Mouse (Mus musculus): ENCODE data around the gene Siah1b. TPM values are rescaled to one million over a fixed set of nuclear protein-coding genes. Genes with fewer than 3 reads are reported as not detected.

Gene Siah1b
- 1 to 10 TPM; 3.3 to 3.4 TPM for total RNA-seq (2021)
- long read RNA-seq, experiment 1, partial matches to known transcripts = 0 of 2 reads
- long read RNA-seq, experiment 1, other reads (novel, unspliced or antisense) = 0 of 2 reads
- long read RNA-seq, experiment 2, partial matches to known transcripts = 0 of 2 reads
- long read RNA-seq, experiment 2, other reads (novel, unspliced or antisense) = 0 of 2 reads

DNA sequence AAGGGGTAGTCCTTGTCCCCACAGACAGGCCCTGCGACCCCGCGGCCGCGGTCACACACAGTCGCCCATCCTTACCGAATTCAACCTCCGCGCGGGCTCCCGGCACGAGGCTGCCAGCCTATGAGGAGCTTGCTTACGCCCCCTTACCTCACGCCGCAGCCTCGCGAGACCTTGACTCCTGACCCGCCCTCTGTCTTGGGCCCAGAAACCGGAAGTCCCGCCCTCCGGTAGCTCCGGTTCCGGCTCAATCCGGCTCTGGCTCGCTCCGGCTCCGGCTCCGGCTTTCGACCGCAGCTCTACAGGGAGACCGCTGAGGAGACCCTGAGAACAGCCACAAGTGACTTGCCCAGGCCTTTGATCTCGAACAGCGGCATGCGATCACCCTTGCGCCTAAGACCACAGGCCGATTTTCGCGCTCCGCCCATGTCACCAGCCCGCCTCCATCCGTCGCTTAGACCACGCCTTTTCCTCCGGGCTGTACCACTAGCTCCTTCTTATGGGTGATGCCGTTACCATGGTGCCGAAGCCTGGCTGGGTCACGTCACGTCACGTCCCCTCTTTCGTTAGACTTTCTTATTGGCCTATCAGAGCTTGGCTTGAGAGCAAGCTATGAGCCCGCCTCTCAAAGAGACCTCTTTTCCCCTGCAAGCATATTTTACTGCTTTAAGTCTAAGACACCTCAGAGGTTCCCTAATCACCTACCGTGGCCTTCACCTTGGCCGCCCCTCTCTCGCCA is at the start of gene Siah1b:
Gene Siah1b (minus strand): TSS at position 454 of the 736 bp plus-strand sequence.
- DNase-seq (ENCODE audit: low spot score) = peak; percentile 92

DNA sequence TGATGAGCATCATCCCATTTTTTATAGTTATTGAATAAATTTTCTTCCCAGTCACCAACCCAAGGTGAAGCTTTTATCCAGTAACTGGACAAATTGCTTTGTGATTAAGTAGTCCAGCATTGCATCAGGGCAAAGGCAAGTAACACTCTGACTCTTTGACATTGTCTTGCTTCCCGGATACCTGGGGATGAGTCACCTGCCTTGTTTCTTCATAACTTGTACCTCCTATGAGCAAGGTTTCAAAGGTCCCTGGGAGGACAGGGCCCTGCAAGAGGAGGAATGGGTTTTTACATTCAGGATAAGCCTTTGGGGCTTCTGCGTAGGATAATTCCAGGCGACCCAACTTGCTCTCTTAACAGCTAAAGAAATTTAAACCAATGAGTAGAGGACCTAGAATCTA is 47.6 kb upstream of the Siah1b start:
- DNase-seq (ENCODE audit: low spot score) = no peak

DNA sequence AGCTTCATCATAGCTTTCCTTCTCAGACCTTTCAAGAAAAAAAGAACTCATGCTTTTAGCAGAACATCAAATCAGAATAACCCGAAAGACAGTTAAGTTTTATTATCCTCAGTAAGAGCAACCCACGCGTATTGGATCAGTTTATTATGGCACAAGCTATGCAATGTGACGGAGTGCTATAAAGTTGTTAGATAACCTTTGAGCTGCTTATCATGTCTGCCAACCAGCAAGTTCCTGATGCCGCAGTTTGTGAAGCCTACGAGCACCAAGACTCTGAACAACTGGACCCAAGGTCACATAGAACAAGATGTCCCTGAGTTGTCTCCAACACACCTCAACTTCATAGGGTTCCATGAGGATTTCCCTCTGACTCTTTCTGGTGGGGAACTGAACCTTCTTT is 37.5 kb upstream of the Siah1b start:
- DNase-seq (ENCODE audit: low spot score) = no peak

DNA sequence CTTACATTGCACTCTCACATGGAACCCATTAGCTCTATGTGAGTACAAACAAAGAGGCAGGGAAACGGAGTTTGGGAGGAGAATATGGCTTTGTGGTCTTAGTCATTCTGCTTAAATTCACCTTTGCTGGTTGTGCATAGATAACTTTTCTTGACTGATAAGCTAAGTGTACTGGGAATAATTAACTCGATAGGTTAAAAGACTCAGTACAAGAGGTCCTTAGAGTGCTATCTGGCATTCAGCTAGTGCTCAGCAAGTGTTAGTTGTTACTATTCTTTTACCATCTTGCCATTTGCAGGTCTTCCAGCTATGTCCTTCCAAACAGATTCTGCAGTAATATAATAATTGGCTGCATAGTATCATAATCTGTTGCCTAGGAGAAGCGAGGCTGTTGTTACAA is 34.9 kb upstream of the Siah1b start:
- DNase-seq (ENCODE audit: low spot score) = no peak

DNA sequence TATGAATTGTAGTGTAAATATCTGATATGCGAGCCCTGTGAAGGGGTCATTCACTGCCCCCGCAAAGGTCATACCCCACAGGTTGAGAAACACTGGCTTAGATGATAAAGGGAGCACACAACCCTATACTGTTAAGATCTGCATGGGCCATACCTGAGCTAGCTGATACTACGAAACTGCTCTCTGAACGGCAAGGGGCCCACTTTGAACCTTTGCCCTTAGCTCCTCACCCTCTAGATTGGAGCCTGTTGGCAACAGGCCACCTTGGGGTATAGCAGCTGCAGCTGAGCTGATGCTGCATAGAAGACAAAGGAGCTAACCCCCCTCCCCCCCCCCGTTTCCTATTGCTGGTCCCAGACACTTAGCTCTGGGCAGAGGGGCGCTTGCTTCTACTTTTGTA is 26.4 kb upstream of the Siah1b start:
- DNase-seq (ENCODE audit: low spot score) = no peak

DNA sequence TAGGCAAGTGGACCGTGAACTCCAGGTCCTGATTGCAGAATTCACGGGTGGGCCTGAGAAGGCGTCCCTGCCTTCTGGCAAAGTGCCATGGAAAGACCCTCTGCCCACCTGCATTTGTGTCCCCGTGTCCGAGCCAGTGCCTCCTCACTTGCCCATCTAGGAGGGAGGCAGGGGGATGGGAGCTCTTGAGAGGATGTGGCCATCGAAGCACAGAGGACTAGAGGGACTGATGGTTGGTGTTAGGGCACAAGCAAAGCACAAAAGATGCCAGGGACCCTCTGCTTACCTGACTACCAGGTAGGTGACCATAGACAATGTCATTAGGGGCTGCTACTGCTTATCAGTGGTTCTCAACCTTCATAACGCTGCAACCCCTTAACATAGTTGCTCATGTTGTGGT is 25.9 kb upstream of the Siah1b start:
- no peak for DNase-seq (ENCODE audit: low spot score)

DNA sequence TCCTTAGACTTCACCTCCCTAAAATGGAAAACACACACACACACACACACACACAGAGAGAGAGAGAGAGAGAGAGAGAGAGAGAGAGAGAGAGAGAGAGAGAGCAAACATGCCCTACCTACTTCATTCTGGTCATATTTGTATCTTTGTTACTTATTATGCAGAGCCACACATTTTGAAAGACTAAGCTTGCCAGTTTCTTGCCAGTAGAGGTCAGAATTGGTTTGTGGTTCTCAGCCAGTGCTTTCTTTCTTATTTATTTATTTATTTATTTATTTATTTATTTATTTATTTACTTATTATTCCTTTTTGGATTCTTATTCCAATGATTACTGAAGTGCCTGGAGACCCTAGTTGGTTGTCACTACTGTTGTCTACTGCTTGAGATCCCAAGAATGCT is 25.2 kb upstream of the Siah1b start:
- no peak for DNase-seq (ENCODE audit: low spot score)

DNA sequence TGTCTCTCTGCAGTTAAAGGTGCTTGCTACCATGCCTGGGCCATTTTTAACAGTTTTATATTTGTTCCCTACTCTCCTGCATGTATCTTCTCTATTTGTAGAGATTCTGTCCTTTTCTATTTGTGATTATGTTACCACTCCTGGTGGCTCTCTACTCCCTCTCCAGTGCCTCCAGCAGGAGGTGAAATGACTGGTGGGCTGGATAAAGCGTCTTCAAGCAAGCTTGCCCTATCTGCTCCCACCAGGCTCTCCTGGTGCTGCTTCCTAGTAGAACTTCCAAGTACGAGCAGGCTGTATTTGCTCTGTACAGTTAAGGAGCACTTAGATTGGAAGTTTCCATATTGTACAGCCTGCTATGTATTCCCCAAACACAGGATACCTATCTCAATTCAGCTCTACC is 19.5 kb upstream of the Siah1b start:
- no peak for DNase-seq (ENCODE audit: low spot score)

DNA sequence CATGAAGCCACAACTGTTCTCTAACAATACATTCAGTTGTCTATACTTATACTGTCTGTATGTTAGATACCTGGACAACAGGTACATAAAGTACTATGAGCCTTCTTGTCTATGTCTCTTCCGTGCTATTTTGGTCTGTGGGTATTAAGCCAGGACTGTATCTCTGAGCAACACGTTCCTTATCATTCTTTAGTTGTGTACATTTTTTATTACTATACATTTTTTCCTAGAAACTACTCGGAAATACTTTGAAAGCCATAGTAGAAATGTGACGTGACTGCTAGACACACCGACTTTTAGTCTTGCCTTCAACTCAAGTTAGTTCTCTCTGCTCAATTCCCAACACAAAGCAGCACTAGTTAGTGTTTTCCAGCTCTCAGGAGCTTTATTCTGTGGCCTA is 17.1 kb upstream of the Siah1b start:
- no peak for DNase-seq (ENCODE audit: low spot score)

DNA sequence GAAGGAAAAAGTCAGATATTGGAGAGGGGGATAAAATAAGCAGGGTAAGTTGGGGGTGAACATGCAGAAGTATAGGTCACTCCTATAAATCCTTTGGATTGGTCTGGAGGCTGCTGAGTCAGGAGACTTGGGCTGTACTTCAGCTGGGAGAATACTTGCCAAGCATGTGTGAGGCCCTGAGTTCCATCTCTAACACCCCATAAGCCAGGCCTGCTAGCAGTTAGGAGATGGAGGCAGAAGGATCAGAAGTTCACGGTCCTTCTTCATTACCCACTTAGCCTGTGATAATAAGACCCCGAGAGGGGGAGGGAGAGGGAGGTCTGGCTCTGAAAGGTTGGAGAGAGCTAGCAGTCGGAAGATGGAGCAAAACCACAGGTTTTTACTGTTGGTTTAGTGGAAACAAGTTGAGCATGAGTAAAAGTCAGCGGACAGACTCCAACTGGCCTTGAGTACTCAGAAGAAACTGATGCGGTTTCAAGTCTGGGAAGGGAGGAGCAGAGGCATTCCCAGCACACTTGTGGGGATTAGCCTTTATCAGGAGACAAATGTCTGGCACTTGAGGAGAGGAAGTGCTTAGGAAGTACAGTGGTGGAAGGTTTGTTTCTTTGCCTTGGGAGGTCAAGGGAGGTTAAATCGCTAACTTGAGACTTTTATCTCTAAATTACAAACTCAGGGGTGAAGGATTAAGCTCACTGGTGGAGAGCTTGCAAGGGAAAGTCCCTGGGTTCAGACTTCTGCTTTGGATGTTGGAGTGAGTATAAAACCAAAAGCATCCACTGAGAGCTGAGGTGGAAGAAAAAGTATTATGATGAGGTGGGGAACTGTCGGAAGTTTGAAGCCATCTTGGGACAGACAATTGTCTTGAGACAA is 16.2 kb upstream of the Siah1b start:
- DNase-seq (ENCODE audit: low spot score) = no peak

DNA sequence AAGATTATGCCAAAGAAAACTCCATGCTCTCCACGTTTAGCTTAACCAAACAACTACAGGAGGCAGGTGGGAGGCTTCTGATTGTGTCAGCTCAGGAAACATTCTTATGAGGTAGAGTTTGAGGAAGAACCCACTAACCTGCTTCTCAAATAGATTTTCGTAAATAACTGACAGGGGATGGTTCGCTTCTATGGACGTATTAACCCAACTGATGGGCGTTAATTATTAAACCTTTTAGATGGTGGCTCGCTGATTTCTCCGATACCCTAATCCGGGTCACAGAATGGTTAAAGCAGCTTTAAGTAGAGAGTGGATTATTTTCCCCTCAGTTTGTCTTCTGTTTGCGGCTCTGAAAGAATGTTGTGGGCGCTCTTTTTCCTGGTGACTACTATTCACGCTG is 13.6 kb upstream of the Siah1b start:
- no peak for DNase-seq (ENCODE audit: low spot score)

DNA sequence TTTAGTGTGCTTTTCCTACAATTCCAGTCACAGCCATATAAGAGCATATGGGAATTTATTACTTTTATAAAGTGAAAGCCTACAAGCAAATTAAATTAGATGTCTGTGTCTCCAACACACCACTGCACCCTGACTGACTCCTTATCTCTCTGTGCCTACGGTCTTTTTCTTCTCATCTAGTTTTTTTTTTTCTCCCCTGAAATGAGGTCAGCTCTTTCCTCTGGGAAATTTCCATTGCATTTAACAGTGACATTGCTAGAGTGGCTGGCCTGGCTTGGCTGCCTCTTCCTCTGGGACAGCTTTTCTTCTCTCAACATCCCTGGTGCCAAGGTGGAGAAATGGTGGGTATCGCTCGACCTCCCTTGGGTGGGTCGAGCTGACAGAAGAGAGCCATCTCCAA is 12.3 kb upstream of the Siah1b start, which contains the start of gene Cltrn:
Gene Cltrn (plus strand): TSS at position 249 of the 400 bp plus-strand sequence.
- no peak for DNase-seq (ENCODE audit: low spot score)

DNA sequence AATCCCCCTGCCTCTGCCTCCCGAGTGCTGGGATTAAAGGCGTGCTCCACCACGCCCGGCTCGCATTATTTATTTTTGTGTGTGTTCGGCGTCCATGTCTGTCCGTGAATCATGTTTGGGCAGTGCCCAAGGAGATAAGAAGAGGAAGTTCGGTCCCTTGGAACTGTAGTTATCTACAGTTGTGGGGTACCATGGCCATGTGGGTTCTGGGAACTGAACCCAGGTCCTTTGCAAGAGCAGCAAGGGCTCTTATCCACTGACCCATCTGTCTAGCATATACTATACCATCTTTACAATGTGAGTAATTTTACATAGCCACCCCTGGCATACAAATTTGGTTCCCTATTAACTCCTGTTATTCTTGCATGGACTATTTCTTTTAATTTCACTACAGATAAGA is 5.7 kb upstream of the Siah1b start:
- no peak for DNase-seq (ENCODE audit: low spot score)

DNA sequence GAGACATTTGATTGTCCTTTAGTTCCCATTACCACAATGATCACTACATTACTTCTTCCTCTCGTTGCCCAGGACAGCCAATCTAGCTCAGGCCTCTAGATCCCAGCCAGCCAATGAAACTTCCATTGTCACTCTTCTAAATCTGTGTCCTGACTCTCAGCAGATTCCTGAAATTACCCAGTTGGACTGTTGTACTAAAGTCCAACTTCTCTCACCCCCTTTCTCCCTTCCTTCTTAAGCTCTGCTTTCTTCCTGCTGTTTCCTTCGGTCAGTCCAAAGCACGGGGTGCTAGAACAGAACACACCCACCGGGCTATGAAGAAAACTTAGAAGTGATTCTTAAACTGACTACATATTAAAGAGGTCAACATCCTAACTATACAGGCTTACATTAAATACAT is 7.3 kb downstream of the Siah1b start:
- no peak for DNase-seq (ENCODE audit: low spot score)

DNA sequence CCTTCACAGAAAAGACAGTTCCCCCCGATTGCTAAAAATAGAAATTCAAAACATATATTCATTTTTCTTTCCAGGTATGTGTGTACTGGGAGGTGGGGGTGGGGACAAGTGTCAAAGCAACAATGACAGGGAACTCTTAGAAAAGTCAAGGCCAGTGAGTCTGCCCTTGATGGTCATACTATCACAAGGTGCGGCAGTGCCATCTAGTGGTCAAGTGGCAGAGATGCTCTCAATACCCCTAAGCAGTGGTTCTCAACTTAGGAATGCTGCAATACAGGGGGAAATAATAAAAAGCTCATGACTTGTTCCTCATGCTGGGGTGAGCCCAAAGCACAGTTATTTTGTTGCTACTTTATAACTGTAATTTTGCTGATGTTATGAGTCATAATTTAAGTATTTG is 10.1 kb downstream of the Siah1b start:
- peak; percentile 56 for DNase-seq (ENCODE audit: low spot score)

DNA sequence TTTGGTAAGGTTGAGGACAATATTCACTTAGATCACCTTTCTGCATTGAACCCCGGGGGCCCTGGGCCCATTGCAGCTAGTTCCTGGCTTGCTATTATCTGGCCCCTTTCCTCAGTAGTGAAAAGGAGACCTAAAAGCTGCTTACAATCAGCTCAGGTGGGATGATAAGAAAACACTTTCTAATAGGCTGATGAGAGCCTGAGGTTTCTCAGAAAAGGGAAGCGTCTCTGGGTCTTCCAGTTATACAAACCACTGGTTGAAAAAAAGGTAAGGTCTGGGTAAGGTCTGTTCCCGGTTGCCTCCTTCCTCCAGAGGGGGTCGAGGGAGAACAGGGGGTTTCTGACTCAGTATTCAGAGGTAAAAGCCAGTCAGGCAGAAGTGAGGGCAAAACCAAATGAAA is 17.2 kb downstream of the Siah1b start:
- no peak for DNase-seq (ENCODE audit: low spot score)

DNA sequence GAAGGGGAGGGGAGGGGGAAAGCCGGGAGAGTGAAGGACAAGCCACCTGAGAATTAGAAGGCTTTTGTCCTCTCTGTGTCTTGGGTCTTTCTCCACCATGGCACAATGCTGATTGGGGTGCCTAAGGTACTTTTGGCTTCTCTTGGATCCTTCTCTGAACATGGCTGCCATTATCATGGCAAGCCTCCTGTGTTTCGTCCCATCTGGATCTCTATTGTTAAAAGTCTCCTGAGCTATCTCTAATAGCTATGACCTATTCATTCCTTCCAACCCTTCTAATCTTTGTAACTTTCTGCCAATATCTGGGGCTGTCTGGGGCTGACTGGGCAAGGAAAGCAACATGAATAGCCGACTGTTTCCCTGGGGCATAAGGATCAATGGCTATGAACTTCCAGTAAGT is 17.8 kb downstream of the Siah1b start:
- no peak for DNase-seq (ENCODE audit: low spot score)

DNA sequence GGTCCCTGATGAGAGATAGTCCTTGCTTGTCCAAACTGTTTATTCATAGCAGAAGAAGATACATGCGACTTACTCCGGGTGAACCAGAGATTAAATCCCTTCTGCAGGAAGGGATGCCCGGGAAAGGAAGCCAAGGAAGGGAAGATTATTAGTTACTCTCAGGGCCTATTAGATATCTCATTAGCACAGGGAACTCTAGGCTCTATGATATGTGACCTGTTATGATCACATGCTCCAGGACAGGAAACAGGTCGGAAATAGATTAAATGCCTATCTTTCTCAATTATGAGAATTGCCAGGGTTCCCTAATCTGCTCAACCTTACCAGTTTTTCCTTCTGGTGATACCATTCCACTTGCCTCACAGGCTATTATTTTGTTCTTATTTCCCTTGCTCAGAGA is 20.6 kb downstream of the Siah1b start:
- no peak for DNase-seq (ENCODE audit: low spot score)

DNA sequence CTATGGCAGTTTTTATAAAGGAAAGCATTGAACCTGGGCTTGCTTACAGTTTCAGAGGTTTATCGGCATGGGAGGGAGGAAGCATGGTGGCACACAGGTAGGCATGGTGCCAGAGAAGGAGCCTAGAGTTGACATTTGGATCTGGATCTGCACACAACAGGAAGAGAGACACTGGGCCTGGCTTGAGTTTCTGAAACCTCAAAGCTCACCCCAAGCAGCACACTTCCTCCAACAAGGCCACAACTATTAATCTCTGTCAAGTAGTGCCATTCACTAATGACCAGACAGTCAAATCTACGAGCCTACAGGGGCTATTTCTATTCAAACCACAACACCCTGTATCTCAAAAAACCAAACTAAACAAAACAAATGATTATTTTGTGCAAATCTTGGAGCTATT is 29.6 kb downstream of the Siah1b start:
- no peak for DNase-seq (ENCODE audit: low spot score)

DNA sequence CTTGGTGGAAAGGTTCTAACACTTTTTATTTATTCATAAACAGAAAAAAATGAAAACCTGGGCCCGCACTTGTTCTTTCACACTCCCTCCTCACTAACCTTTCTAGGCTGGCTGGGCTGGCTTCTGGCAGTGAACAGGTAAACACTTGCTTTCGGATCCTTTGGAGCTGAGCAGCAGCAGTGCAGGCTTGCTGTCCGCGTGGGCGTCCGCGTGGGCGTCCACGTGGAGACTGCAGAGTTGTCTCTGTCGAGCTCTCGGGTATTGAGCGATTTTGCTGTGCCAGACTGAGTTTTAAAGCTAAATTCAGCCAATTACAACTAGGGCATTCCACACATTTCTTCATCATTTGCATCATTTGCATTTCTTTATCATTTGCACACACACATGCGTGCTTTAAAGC is 34.2 kb downstream of the Siah1b start:
- no peak for DNase-seq (ENCODE audit: low spot score)

DNA sequence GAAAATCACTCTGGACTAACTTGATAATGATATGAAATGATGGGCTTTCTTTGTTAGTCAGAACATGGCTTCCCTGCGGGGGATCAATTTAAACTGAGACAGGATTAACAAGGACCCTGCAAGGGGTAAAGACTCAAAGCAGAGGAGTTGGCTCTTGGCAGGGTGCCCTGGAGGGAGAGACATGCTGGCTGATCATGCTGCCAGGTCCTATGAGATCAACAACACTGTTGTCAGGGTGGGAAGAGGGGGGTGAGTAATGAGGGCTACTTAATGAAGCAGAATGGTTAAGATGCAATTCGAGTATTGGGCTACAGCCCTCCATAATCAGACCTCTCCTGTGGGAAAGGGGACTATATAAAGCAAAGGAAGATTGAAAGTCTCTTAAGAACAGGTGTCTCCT is 37.4 kb downstream of the Siah1b start:
- DNase-seq (ENCODE audit: low spot score) = no peak

DNA sequence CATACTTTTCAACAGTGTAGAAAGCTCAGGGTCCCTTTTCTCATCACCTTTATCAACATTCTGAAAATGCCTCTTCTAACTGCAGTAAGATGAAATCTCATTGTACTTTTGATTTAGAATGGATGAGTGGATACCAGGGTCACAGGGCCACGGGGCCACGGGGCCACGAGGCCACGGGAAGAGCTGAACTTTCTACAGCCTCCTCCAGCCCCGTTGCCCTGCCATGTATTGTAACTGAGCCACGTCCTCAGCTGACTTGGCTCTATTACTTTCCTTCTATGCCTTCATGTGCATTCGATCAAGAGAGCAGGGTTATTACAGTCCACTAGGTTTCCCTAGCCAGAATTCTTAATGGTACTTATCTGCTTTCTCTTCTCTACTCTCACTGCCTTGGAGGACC is 40.4 kb downstream of the Siah1b start:
- DNase-seq (ENCODE audit: low spot score) = no peak

DNA sequence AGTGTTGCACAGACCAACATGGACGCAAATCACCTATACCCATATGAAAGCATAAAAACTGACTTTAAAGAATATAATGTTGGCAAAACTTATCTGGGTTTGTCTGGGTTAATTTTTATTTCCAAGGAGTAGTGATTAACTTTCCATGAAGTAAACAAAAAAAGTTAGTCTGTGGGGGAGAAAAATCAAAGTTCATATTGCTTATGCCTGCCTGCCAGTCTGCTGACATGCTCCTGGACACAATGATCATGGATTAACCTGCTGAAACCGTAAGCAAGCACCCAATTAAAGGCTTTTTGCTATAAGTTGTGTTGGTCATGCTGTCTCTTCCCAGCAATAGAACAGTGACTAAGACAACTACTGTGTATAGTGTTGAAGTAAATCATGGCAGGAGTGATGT is 40.9 kb downstream of the Siah1b start:
- no peak for DNase-seq (ENCODE audit: low spot score)
